Mouse (Mus musculus) midbrain, postnatal 0 days (tissue): ENCODE measurements at regions not wholly inside any gene's neighbourhood (a gene's known extent, or its start where the extent isn't known, plus 50 kb on each side); places are given as distances from the start of the nearest gene placed in this dataset.

ENCODE experiments used
- ATAC-seq: fragments of 200-750 bp; cut with Nextera tagmentation; 2 replicates; pipeline ENCODE4 v1.8.0; 2017; ENCODE audit warnings: moderate number of reproducible peaks, mild to moderate bottlenecking, moderate TSS enrichment, moderate library complexity; ENCODE audit not compliant: low FRiP score
- DNase-seq: peaks from one replicate; pipeline ENCODE4 v3.0.0-alpha.2; 2015; ENCODE audit warnings: low spot score
- H3K27ac ChIP-seq: fragments of 300-500 bp; sonication (generic); 2 replicates; pipeline ENCODE4 v1.5.1; 2014; ENCODE audit warnings: low read depth, mild to moderate bottlenecking, low read length, mixed read lengths
- H3K27me3 ChIP-seq: fragments of 300-500 bp; sonication (generic); 2 replicates; pipeline ENCODE4 v1.6.1; 2014; ENCODE audit warnings: low read length, control low read depth, mixed read lengths; ENCODE audit not compliant: insufficient read depth
- H3K36me3 ChIP-seq: fragments of 300-500 bp; sonication (generic); 2 replicates; pipeline ENCODE4 v1.6.1; 2014; ENCODE audit warnings: low read length, control low read depth, mixed read lengths; ENCODE audit not compliant: insufficient read depth
- H3K4me1 ChIP-seq: fragments of 300-500 bp; sonication (generic); 2 replicates; pipeline ENCODE4 v1.6.1; 2014; ENCODE audit warnings: mild to moderate bottlenecking, control low read depth, antibody characterized with exemption, low read length, mixed read lengths; ENCODE audit not compliant: insufficient read depth
- H3K4me2 ChIP-seq: fragments of 300-500 bp; sonication (generic); 2 replicates; pipeline ENCODE4 v1.6.1; 2014; ENCODE audit warnings: low read depth, mild to moderate bottlenecking, low read length, mixed read lengths; ENCODE audit not compliant: poor library complexity, severe bottlenecking
- H3K4me3 ChIP-seq: fragments of 300-500 bp; sonication (generic); 2 replicates; pipeline ENCODE4 v1.5.1; 2014; ENCODE audit warnings: low read depth, mild to moderate bottlenecking, low read length, moderate library complexity
- H3K9ac ChIP-seq: fragments of 300-500 bp; sonication (generic); replicated peaks from 2 replicates; pipeline ENCODE4 v1.6.1; 2014; ENCODE audit warnings: mild to moderate bottlenecking, low read length, moderate library complexity, mixed read lengths; ENCODE audit not compliant: poor library complexity, severe bottlenecking
- H3K9me3 ChIP-seq: fragments of 300-500 bp; sonication (generic); 2 replicates; pipeline ENCODE4 v1.6.1; 2016; ENCODE audit warnings: low read length, control low read depth
- CTCF ChIP-seq: IDR thresholded peaks from 2 replicates; pipeline ENCODE4 v1.5.1; 2016; ENCODE audit warnings: antibody characterized with exemption, mild to moderate bottlenecking
- WGBS: fragments of 180-500 bp; shearing (Covaris S2); extraction: QIAGEN DNeasy Blood & Tissue Kit; methylation state at CpG from one replicate; pipeline ENCODE4 v1.1.7; 2014; 5-methylcytosine and 5-hydroxymethylcytosine counted together

DNA sequence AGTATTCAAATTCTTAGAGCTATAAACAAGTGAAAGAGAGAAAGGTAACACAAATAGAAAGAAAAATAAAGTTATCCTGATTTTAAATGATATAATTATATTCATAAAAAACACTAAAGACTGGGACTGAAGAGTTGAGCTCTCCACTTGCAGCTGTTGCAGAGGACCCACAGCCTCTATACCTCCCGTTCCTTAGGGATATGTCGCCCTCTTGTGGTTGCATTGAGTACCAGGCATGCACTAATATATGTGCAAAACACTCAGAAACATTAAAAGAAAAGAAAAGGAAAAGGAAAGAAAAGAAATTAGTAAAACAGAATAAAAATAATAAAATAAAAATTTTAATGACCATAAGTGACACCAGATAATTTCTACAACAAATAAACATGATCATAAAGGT, 167.2 kb downstream of the Olfr1505 start:
- no peaks in the 10 kb centered on the region for H3K4me1 ChIP-seq
- no peaks in the 10 kb centered on the region for H3K36me3 ChIP-seq
- DNase-seq: no peak
- no peak overlapping the region for H3K4me2 ChIP-seq
- H3K9me3 ChIP-seq: peaks cover 4% of the 10 kb centered on the region; the same call in 1 of the 2 replicates
- H3K27ac ChIP-seq: no peak overlapping the region
- H3K9ac ChIP-seq: no peak overlapping the region
- no peak for ATAC-seq
- WGBS: 13% methylated on average over 2 of the region's 2 CpGs
- H3K4me3 ChIP-seq: no peak overlapping the region
- H3K27me3 ChIP-seq: no peaks in the 10 kb centered on the region
- peak; percentile 38 for TF ChIP-seq CTCF

DNA sequence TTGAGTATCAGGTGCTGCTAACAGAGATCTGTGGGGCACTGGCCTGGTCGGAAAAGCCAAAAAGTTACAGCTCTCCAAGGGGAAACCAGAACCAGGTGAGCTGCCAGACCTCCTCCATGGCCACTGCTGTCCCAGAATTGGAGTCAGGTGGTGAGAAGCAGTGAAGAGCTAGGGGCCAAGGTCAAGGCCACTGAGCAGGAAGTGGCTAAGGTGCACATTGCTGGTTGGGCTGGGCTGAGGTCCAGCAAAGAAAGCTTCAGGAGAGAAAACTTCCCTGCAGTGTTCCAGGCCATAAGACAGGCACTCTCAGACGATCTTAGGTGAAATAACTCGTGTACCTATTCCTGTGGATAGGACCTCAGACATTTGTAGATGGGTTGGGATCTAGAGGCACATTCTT, 171.4 kb downstream of the Olfr1505 start:
- DNase-seq (no peak), ATAC-seq (no peak)
- Histone ChIP-seq H3K4me3 (no peak overlapping the region), H3K9ac (no peak overlapping the region), H3K27me3 (no peaks in the 10 kb centered on the region), H3K4me1 (no peaks in the 10 kb centered on the region), H3K9me3 (peaks cover 4% of the 10 kb centered on the region; the same call in 1 of the 2 replicates), H3K4me2 (no peak overlapping the region), H3K36me3 (no peaks in the 10 kb centered on the region), H3K27ac (no peak overlapping the region)
- 93% methylated on average over 3 of the region's 3 CpGs for WGBS
- no peak for TF ChIP-seq CTCF

DNA sequence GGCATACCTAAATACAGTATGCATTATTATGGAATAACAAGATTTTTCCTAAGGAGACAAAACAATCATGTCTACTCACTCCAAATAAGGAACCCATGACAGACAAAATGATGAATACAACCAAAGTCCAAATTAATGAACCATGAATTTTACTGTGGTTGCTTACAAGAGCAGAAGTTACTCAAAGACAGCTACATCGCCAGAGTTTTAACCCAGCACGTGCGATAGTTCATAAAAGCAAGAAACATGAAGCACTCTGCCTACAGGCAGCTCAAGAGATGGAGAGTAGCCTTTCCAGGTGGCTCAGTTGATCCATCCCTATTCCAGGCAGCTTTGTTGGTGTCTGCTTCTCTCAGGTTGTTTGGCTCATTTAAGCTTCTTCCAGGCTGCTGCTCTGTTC, 176.8 kb downstream of the Olfr1505 start:
- Histone ChIP-seq H3K9me3 (no peaks in the 10 kb centered on the region), H3K27me3 (no peaks in the 10 kb centered on the region), H3K27ac (no peak overlapping the region), H3K4me2 (no peak overlapping the region), H3K4me1 (no peaks in the 10 kb centered on the region), H3K4me3 (no peak overlapping the region), H3K36me3 (no peaks in the 10 kb centered on the region), H3K9ac (no peak overlapping the region)
- TF ChIP-seq CTCF: no peak
- no peak for ATAC-seq
- WGBS: 94% methylated on average over 3 of the region's 3 CpGs
- DNase-seq: no peak

DNA sequence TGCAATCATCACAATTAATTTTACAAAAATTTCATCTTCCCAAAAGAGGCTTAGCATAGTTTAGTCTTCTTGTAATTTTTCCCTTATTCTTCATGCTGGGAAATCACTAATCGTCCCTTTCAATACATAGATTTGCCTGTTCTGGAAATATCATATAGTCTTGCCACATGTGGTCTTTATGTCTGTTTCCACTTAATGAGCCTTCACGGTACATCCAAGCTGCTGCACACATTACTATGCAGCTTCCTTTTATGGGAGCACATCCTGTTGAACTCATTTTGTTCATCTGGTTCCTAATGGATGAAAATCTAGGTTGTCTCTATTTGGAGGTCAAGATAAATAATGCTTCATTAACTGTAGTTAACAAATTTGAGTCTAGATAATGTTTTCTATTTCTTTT, 180.9 kb downstream of the Olfr1505 start:
- H3K4me1 ChIP-seq: no peaks in the 10 kb centered on the region
- H3K36me3 ChIP-seq: no peaks in the 10 kb centered on the region
- DNase-seq: no peak
- H3K4me3 ChIP-seq: no peak overlapping the region
- no peak for TF ChIP-seq CTCF
- no peaks in the 10 kb centered on the region for H3K9me3 ChIP-seq
- H3K27me3 ChIP-seq: no peaks in the 10 kb centered on the region
- no peak overlapping the region for H3K4me2 ChIP-seq
- ATAC-seq: no peak
- WGBS: 64% methylated on average over 2 of the region's 2 CpGs
- no peak overlapping the region for H3K27ac ChIP-seq
- H3K9ac ChIP-seq: no peak overlapping the region

DNA sequence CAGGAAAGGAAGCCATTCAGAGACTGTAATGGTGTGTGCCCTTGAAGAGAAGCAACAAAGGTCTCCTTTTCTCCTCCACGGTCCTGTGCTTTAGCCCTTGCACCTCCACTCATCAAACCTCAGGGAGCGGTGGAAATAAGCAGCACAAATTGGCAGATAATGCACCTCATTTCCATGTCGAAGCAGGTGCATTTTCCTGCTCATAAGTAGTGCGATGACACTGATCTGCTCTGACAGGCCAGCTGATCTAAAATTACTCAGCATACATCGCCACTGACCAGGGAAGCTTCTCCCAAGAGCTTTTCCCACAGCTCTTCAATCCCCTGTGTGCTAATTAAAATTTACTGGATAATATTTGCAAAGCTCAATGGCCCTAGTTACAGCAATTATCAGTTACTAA, 182.9 kb downstream of the Olfr1505 start:
- 32% methylated on average over 5 of the region's 5 CpGs for WGBS
- DNase-seq (peak; percentile 67), ATAC-seq (no peak)
- no peak for TF ChIP-seq CTCF
- H3K9me3 ChIP-seq: no peaks in the 10 kb centered on the region
- no peaks in the 10 kb centered on the region for H3K36me3 ChIP-seq
- no peaks in the 10 kb centered on the region for H3K27me3 ChIP-seq
- H3K4me2 ChIP-seq: no peak overlapping the region
- no peaks in the 10 kb centered on the region for H3K4me1 ChIP-seq
- H3K27ac ChIP-seq: no peak overlapping the region
- H3K4me3 ChIP-seq: no peak overlapping the region
- H3K9ac ChIP-seq: no peak overlapping the region

DNA sequence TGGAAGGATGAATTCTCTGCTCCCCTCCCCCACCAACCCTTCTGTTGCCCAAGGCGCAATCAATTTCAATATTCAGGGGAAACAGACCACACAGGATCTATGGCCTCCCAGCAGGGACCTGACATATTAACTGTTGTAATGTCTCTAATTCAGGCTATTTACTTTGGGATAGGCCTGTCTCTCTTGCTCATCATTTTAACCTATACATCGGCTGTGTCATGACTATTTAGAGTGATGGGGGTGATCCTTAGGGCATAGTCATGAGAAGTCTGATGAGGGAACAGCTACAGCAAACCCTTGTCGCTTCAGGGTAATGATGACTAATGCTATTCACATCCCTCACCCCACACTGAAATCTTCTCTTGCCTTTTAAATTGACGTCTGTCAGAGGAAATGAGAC, 195.8 kb downstream of the Olfr1505 start:
- Histone ChIP-seq H3K4me1 (no peaks in the 10 kb centered on the region), H3K9me3 (no peaks in the 10 kb centered on the region), H3K27ac (no peak overlapping the region), H3K4me3 (no peak overlapping the region), H3K9ac (no peak overlapping the region), H3K4me2 (no peak overlapping the region), H3K27me3 (no peaks in the 10 kb centered on the region), H3K36me3 (no peaks in the 10 kb centered on the region)
- ATAC-seq (no peak), DNase-seq (no peak)
- WGBS: 56% methylated on average over 4 of the region's 4 CpGs
- TF ChIP-seq CTCF: no peak
